Mouse (Mus musculus): ENCODE results near the gene Nek5. TPM values are rescaled to one million over a fixed set of nuclear protein-coding genes. Genes with fewer than 3 reads are reported as not detected.

Nek5 gene
- 0.20 and 0.55 TPM in 2 replicates for polyA plus RNA-seq (2015; fragmentation: Nextera tagmentation; extraction: Ambion mirVana)

DNA sequence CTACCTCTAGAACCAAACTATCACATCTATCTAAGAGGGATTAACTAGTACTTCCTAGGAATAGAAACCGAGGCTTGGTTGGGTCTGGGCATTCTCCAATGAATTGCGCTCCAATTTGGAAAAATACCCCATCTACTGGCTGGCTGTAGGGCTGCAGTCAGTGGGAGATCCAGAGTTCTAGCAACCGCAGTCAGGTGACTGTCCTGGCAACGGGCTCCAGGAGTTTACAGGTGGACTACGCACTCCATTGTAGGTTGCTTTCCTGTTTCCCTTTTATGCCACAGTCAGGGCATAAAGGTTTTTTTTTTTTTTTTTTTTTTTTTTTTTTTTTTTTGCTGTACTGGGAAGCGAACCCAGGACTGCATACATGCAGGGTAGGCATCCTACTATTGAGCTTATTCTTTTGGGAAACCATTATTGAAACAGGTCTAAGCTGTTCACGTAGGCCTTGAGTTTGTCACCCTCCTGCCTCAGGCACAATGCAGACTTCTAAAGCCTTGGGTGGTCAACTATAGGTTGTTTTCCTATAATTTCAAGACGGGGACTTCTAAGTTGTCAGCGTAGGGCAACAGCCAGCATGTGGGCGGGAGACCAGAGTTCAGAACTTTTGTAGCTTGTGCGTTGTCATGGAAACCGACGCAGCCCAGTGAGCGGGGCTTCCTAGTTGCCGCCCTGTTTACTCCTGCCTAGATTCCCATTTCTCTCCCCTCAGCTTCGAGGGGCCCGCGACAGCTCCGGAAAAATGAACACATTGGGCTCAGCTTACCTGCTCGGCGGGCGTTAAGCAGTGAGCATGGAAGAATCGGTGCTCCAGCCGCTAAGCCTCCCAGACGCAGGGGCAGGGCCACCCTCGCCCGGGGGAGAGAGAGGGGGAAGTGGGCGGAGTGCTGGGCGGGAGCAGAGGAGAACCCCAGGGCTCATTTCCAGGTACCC, at the start of gene Nek5:
Nek5 (minus strand) TSS at position 834 of the 933 bp plus-strand sequence.
- peak; percentile 88 for ATAC-seq
- Histone ChIP-seq H3K27me3 (replicated peaks; ENCODE audit: control insufficient read depth, insufficient read depth, low read length) (no peaks in the 10 kb centered on the region), H3K9ac (ENCODE audit: low read depth, low read length) (peak within 1 kb of the TSS; percentile 58), H3K4me1 (ENCODE audit: control insufficient read depth, insufficient read depth, low read length) (no peaks in the 10 kb centered on the region), H3K4me2 (ENCODE audit: low read depth, low read length) (peak within 1 kb of the TSS; percentile 87), H3K4me3 (ENCODE audit: low read length) (peak within 1 kb of the TSS; percentile 58), H3K9me3 (ENCODE audit: control insufficient read depth, low read length) (no peaks in the 10 kb centered on the region), H3K27ac (ENCODE audit: low read length) (no peak within 1 kb of the TSS), H3K36me3 (ENCODE audit: control insufficient read depth, insufficient read depth, low read length) (no peaks in the 10 kb centered on the region; the same call in 1 of the 2 replicates)
- 2% methylated on average over 29 of the region's 29 CpGs for WGBS

DNA sequence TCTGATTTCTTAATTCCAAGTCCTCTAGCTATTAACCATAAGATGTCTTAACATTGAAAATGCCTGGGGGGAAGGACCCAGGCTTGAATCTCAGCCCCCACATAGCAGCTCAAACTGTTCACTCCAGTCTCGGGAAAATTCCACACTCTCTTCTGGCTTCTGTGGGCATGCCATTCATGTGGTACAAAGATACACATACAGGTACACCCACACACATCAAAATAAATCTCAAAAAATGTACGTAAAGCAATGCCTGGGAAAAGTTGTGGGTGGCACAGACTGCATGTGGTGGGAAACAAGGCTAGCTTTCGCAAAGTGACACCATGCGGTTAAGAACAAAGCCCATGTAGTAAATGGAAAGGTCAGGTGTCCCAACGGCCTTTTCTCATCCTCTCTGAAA, 44.3 kb upstream of the Nek5 start:
- 93% methylated on average over 5 of the region's 5 CpGs for WGBS

DNA sequence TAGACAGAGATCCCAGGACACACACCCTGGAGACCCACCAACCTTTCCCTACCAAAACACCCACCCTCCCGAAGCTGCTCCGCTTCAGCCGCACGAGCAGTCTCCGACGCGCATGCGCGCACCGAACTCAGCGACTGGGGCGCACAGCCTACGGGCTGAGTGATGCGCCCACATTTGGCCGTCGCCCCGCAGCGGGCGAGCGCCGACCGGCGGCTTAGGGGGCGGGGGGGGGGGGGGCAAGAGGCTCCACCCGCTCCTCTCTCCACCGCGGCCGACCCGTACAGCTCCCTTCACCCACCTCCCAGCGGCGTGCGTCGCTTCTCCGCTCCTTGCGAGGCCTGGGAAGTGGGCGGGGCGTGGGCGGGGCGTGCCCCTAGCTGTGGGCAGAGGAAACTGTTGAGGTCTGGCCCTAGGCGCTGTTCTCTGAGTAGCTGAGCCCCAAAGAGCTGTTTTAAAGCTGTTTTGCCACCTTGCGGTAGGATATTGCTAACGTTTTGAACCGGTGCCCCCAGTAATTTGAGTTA, 41.3 kb upstream of the Nek5 start, which contains the start of gene Nek3:
Nek3 (minus strand) TSS at position 356 of the 524 bp plus-strand sequence.
- peak within 1 kb of the TSS; percentile 69 for H3K4me3 ChIP-seq (ENCODE audit: low read length)
- H3K27me3 ChIP-seq (replicated peaks; ENCODE audit: control insufficient read depth, insufficient read depth, low read length), result no peaks in the 10 kb centered on the region
- peak within 1 kb of the TSS; percentile 54; the same call in 1 of the 2 replicates for H3K27ac ChIP-seq (ENCODE audit: low read length)
- no peaks in the 10 kb centered on the region; the same call in 1 of the 2 replicates for H3K4me1 ChIP-seq (ENCODE audit: control insufficient read depth, insufficient read depth, low read length)
- WGBS, result 1% methylated on average over 30 of the region's 43 CpGs
- H3K9me3 ChIP-seq (ENCODE audit: control insufficient read depth, low read length), result no peaks in the 10 kb centered on the region
- peak within 1 kb of the TSS; percentile 63 for H3K9ac ChIP-seq (ENCODE audit: low read depth, low read length)
- ATAC-seq, result peak; percentile 99
- H3K4me2 ChIP-seq (ENCODE audit: low read depth, low read length), result peak within 1 kb of the TSS; percentile 50
- H3K36me3 ChIP-seq (ENCODE audit: control insufficient read depth, insufficient read depth, low read length), result peaks cover 2% of the 10 kb centered on the region; the same call in 1 of the 2 replicates

More for the DNA sequence above, 44.3 kb upstream of the Nek5 start:
- ATAC-seq, result no peak
- no peak overlapping the region for H3K9ac ChIP-seq (ENCODE audit: low read depth, low read length)
- no peak overlapping the region for H3K4me2 ChIP-seq (ENCODE audit: low read depth, low read length)
- H3K4me3 ChIP-seq (ENCODE audit: low read length), result no peak overlapping the region
- no peaks in the 10 kb centered on the region for H3K9me3 ChIP-seq (ENCODE audit: control insufficient read depth, low read length)
- peaks cover 2% of the 10 kb centered on the region; the same call in 1 of the 2 replicates for H3K36me3 ChIP-seq (ENCODE audit: control insufficient read depth, insufficient read depth, low read length)
- no peaks in the 10 kb centered on the region for H3K27me3 ChIP-seq (replicated peaks; ENCODE audit: control insufficient read depth, insufficient read depth, low read length)
- H3K27ac ChIP-seq (ENCODE audit: low read length), result no peak overlapping the region
- no peaks in the 10 kb centered on the region; the same call in 1 of the 2 replicates for H3K4me1 ChIP-seq (ENCODE audit: control insufficient read depth, insufficient read depth, low read length)

DNA sequence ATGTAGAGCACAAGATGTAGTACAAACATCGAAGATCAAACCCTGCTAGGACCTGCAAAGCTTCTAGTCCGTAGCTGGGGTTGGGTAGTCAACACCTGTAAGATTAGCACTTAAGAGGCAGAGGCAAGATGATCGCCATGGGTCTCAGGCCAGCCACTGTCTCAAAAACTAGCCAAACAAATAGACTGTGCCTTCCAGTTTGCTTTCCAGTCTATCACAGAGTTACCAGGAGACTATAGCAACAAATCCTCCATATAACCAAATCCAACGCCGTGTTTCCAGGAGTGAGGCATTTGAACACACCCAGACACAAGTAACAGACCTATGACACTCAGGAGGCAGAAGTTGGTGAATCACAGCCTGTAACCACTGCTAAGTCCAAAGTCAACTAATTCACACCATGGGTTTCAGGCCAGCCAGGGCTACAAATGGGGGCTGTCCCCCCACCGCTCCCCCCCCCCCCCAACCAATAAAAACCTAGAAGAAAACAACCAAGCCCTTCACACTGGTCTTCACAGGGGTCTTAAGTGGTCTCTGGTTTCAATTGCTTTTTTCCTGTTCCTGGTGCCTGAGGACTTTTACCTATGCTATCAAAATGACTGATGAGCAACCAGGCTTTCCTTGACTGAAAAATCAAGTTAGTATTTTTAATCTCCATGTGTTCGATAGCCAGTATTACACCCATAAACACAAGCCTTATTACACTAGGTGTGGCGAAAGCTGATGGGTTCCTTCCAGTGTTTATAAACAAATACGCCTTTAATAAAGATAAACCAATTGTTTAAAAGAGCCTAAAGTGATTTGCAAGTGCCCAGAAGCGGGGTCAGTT, 40.6 kb upstream of the Nek5 start:
- peak overlapping the region; percentile 69 for H3K4me3 ChIP-seq (ENCODE audit: low read length)
- H3K9me3 ChIP-seq (ENCODE audit: control insufficient read depth, low read length), result no peaks in the 10 kb centered on the region
- no peaks in the 10 kb centered on the region for H3K27me3 ChIP-seq (replicated peaks; ENCODE audit: control insufficient read depth, insufficient read depth, low read length)
- H3K4me2 ChIP-seq (ENCODE audit: low read depth, low read length), result peak overlapping the region; percentile 50
- peak; percentile 60 for ATAC-seq
- H3K36me3 ChIP-seq (ENCODE audit: control insufficient read depth, insufficient read depth, low read length), result peaks cover 2% of the 10 kb centered on the region; the same call in 1 of the 2 replicates
- 43% methylated on average over 10 of the region's 10 CpGs for WGBS
- H3K27ac ChIP-seq (ENCODE audit: low read length), result peak overlapping the region; percentile 54; the same call in 1 of the 2 replicates
- no peaks in the 10 kb centered on the region; the same call in 1 of the 2 replicates for H3K4me1 ChIP-seq (ENCODE audit: control insufficient read depth, insufficient read depth, low read length)
- peak overlapping the region; percentile 63 for H3K9ac ChIP-seq (ENCODE audit: low read depth, low read length)

DNA sequence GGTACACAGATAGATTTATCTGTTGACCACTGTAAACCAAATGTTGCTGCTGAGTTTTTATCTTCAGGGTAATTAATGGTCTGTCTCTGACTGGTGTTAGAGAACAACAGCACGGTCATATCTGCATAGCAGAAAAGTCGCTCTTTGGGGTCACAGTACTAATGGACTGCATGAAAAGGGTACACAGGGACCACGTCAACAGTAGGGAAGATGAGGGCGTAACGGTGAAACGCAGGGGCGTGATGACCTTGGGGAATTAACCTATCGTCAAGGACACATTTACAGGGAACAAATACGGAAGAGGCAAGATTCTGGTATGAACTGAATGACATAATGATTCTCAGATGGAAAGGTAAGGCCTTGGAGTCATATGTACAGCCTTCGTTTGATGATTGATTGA, 39.6 kb upstream of the Nek5 start:
- no peak overlapping the region for H3K4me3 ChIP-seq (ENCODE audit: low read length)
- H3K27me3 ChIP-seq (replicated peaks; ENCODE audit: control insufficient read depth, insufficient read depth, low read length), result no peaks in the 10 kb centered on the region
- 85% methylated on average over 10 of the region's 10 CpGs for WGBS
- H3K9me3 ChIP-seq (ENCODE audit: control insufficient read depth, low read length), result no peaks in the 10 kb centered on the region
- no peaks in the 10 kb centered on the region; the same call in 1 of the 2 replicates for H3K4me1 ChIP-seq (ENCODE audit: control insufficient read depth, insufficient read depth, low read length)
- no peak overlapping the region for H3K27ac ChIP-seq (ENCODE audit: low read length)
- no peak for ATAC-seq
- no peak overlapping the region for H3K9ac ChIP-seq (ENCODE audit: low read depth, low read length)
- no peak overlapping the region for H3K4me2 ChIP-seq (ENCODE audit: low read depth, low read length)
- H3K36me3 ChIP-seq (ENCODE audit: control insufficient read depth, insufficient read depth, low read length), result peaks cover 6% of the 10 kb centered on the region

DNA sequence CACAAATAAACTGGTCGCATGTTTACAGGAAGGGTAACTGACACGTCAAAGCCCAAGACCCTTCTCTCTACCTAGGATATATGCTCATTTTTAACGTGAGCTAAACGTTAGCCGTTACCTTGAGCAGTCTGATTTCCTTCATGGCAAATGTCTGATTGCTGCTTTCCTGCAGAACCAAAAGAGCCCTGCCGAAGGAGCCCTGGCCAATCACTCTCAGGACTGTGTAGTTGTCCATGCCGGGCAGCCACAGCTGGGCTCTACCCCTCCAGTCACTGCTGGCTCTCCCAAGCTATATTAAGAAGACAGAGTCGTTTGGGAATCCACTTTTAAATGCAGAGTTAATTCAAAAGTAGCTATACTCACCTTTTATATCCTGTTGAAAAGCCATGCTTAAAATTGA, 37.4 kb upstream of the Nek5 start:
- no peak overlapping the region for H3K27ac ChIP-seq (ENCODE audit: low read length)
- no peaks in the 10 kb centered on the region for H3K9me3 ChIP-seq (ENCODE audit: control insufficient read depth, low read length)
- no peaks in the 10 kb centered on the region; the same call in 1 of the 2 replicates for H3K4me1 ChIP-seq (ENCODE audit: control insufficient read depth, insufficient read depth, low read length)
- WGBS, result 72% methylated on average over 8 of the region's 8 CpGs
- H3K4me2 ChIP-seq (ENCODE audit: low read depth, low read length), result no peak overlapping the region
- no peaks in the 10 kb centered on the region for H3K27me3 ChIP-seq (replicated peaks; ENCODE audit: control insufficient read depth, insufficient read depth, low read length)
- no peak overlapping the region for H3K4me3 ChIP-seq (ENCODE audit: low read length)
- no peak for ATAC-seq
- H3K36me3 ChIP-seq (ENCODE audit: control insufficient read depth, insufficient read depth, low read length), result peaks cover 3% of the 10 kb centered on the region; the same call in 1 of the 2 replicates
- no peak overlapping the region for H3K9ac ChIP-seq (ENCODE audit: low read depth, low read length)

DNA sequence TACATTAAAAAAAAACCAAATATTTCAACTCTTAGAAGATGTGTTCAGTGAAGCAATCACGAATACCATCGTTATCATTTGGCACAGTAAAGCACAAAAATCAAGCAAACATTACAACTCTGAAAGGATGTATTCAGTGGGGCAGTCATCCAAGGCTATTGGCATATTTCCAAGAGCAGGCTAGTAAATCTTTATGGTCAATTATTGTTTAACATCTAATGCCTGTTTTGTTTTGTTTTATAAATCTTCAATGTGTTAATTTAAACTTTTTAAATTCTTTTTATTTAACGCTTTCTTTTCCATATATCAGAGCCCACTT, 25.5 kb upstream of the Nek5 start:
- H3K9ac ChIP-seq (ENCODE audit: low read depth, low read length), result no peak overlapping the region
- no peaks in the 10 kb centered on the region for H3K27me3 ChIP-seq (replicated peaks; ENCODE audit: control insufficient read depth, insufficient read depth, low read length)
- no peak overlapping the region for H3K4me2 ChIP-seq (ENCODE audit: low read depth, low read length)
- no peak for ATAC-seq
- 0 out of 2 replicates have a peak, but pooled peaks cover 3% of the 10 kb centered on the region for H3K36me3 ChIP-seq (ENCODE audit: control insufficient read depth, insufficient read depth, low read length)
- no peak overlapping the region for H3K27ac ChIP-seq (ENCODE audit: low read length)
- H3K4me3 ChIP-seq (ENCODE audit: low read length), result no peak overlapping the region
- H3K4me1 ChIP-seq (ENCODE audit: control insufficient read depth, insufficient read depth, low read length), result no peaks in the 10 kb centered on the region
- WGBS, result 55% methylated on average over 3 of the region's 3 CpGs
- no peaks in the 10 kb centered on the region for H3K9me3 ChIP-seq (ENCODE audit: control insufficient read depth, low read length)

DNA sequence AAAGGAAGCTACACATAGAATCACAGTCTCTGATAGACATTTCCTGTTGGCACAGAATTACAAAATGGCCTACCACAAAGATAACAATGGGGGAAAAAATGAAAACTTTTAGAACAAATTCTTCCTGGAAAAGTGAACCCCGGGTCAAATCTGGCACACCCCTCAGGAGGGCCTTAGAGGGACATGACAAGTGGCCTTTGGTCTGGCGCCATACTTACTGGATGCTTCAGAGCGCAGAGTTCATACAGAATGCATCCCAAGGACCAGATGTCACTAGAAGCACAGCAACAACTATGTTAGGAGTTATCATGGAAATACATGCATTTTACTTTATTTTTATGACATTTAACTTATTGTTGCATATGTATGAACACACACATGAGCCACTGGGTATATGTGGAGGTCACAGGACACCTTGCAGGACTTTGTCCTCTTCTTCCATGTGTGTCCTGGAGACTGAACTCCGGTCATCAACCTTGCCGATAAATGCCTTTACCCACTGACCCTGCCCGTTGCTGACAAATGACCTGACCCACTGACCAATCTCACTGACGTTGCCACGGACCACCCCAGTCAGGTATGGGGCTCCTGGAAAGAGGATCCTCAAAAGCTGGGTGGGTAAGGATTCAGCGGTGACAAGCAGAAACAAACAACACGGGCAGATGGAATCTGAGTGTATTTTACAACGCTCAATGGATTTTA, 24.9 kb upstream of the Nek5 start:
- no peaks in the 10 kb centered on the region for H3K4me1 ChIP-seq (ENCODE audit: control insufficient read depth, insufficient read depth, low read length)
- H3K27me3 ChIP-seq (replicated peaks; ENCODE audit: control insufficient read depth, insufficient read depth, low read length), result no peaks in the 10 kb centered on the region
- H3K9ac ChIP-seq (ENCODE audit: low read depth, low read length), result no peak overlapping the region
- 83% methylated on average over 11 of the region's 11 CpGs for WGBS
- H3K36me3 ChIP-seq (ENCODE audit: control insufficient read depth, insufficient read depth, low read length), result no peaks in the 10 kb centered on the region
- no peak overlapping the region for H3K27ac ChIP-seq (ENCODE audit: low read length)
- ATAC-seq, result no peak
- H3K4me3 ChIP-seq (ENCODE audit: low read length), result no peak overlapping the region
- H3K9me3 ChIP-seq (ENCODE audit: control insufficient read depth, low read length), result no peaks in the 10 kb centered on the region
- H3K4me2 ChIP-seq (ENCODE audit: low read depth, low read length), result no peak overlapping the region
